Mouse (Mus musculus) v-Abl transformed pro-B cells (cell line): ENCODE measurements around the gene Mtch2.

Experiments used
- in situ Hi-C, 2 experiments: fragments of 400-800 bp; cut with MboI; formaldehyde crosslinking; loops; one replicate each; pipeline ENCODE4 v1.15.1; 2025; ENCODE audit not compliant: unreplicated experiment in 2 of 2

The Mtch2 gene

GRCm38 (mm10) chr2:90904076-90904855, 57.3 kb downstream of the Mtch2 start, which contains the start of the genes Kbtbd4 and Ndufs3:
Gene Kbtbd4, plus strand, starts transcription at chr2:90904740.
Gene Ndufs3, minus strand, starts transcription at chr2:90904827.
- in situ Hi-C loops = no loop called here

- in situ Hi-C loops = no loop called here
Observed at GRCm38 (mm10) chr2:90904856-90905224, 57.9 kb downstream of the Mtch2 start.

GRCm38 (mm10) chr2:90906721-90907120, 59.8 kb downstream of the Mtch2 start:
- in situ Hi-C loops = no loop called here

- in situ Hi-C loops = no loop called here
Observed at GRCm38 (mm10) chr2:90910861-90911260, 63.9 kb downstream of the Mtch2 start.

- in situ Hi-C loops = no loop called here
Observed at GRCm38 (mm10) chr2:90911668-90912067, 64.7 kb downstream of the Mtch2 start.

- in situ Hi-C loops = no loop called here
Observed at GRCm38 (mm10) chr2:90913671-90914070, 66.7 kb downstream of the Mtch2 start.

GRCm38 (mm10) chr2:90915516-90915915, 68.6 kb downstream of the Mtch2 start:
- in situ Hi-C loops = no loop called here
